Mouse (Mus musculus) gastrocnemius, postnatal 14 days (tissue): ENCODE data around the gene Cdan1. TPM values are rescaled to one million over a fixed set of nuclear protein-coding genes. Genes with fewer than 3 reads are reported as not detected.
"Not testable (repeated sequence)": the region's sequence is repeated elsewhere in the genome, so short reads cannot be mapped to it uniquely, and the experiment has no call there.

ENCODE experiments used
- DNase-seq: peaks from one replicate; pipeline ENCODE4 v3.0.0; 2021; ENCODE audit warnings: mixed read lengths
- intact Hi-C: fragments of 180-260 bp; cut with DNase I; formaldehyde crosslinking; loops from one replicate; pipeline ENCODE4 v1.15.1; 2025; ENCODE audit warnings: low total_unique reads
- total RNA-seq, 2 experiments: library from RNA; stranded (reverse); gene quantifications; 2 replicates each; pipeline ENCODE4 v1.2.3; 2021

Cdan1 gene
- total RNA-seq, 2 experiments from 2014 or later: 5.0 to 5.8 TPM

DNA sequence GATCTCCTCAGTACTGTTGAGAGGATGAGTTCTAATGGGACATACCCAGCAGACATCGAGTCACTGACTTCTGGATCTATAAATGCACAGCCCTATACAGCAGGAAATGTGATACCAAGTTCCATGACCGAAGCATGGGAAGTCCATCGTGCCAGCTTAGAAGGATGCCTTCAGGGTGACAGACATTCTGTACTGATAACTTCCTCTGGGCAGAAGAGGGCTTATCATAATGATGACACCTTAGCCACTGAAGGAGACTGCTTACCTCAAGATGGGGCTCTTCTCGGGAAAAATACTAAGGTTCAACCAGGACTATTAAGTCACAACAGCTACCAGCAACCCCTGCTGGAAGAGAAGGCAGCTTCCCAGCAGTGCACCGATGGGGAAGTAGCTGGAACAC is 152.2 kb downstream of the Cdan1 start:
- intact Hi-C loops: no loop called here
- no peak for DNase-seq

DNA sequence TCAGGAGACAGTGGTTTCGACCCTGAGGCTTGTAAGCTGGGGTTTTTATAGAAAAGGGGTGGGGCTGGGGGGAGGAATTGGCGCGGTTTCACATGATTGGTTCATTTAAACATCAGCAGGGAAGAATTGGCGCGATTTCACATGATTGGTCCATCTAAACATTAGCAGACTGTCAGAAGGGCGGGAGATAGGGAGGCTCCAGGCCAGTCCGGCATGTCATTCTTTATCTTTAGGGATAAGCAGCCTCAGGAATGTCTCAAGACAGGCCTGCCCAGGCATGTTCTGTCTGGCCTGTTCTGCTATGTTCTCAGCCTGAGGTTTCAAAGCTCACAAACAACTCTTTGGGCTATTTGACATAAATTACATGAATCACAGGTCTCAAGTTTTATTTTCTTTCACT is 168.8 kb downstream of the Cdan1 start:
- DNase-seq, intact Hi-C loops: not testable (repeated sequence)

GRCm38 (mm10) chr2:120670253-120670652 is 179.7 kb downstream of the Cdan1 start:
- DNase-seq: no peak
- intact Hi-C loops: no loop called here

- DNase-seq: no peak
- intact Hi-C loops: loop anchor here (10.0 kb wide), 1 partner anchor 183 kb away; no protein-coding TSS in a partner anchor
These were observed 182.5 kb downstream of the Cdan1 start for GRCm38 (mm10) chr2:120667446-120667845.

Other genes starting within 250 kb of the Cdan1 start
- 1 to 10 TPM; 6.5 to 6.6 TPM for gene Haus2, start 240.7 kb downstream of the Cdan1 start, total RNA-seq
- 10 to 100 TPM; 10.3 to 13.2 TPM for gene Lrrc57, start 240.6 kb downstream of the Cdan1 start, total RNA-seq
- gene Stard9, start 221.0 kb downstream of the Cdan1 start, total RNA-seq: 1 to 10 TPM; 8.5 to 8.6 TPM
- 1 to 10 TPM; 7.8 to 8.6 TPM for gene Ttbk2, start 476 bp upstream of the Cdan1 start, total RNA-seq
- gene Ubr1, start 120.6 kb upstream of the Cdan1 start, total RNA-seq: 10 to 100 TPM; 18.5 to 20.0 TPM
- 1 to 10 TPM; 2.2 to 3.0 TPM for gene Tmem62, start 126.9 kb upstream of the Cdan1 start, total RNA-seq
- gene Ccndbp1, start 158.3 kb upstream of the Cdan1 start, total RNA-seq: 10 to 100 TPM; 15.0 to 16.5 TPM
- gene Epb42, start 186.9 kb upstream of the Cdan1 start, total RNA-seq: not detected
- gene Tgm5, start 235.7 kb upstream of the Cdan1 start, total RNA-seq: not detected